Mouse (Mus musculus): Measurements from ENCODE around the gene Ttl. TPM values are rescaled to one million over a fixed set of nuclear protein-coding genes. Genes with fewer than 3 reads are reported as not detected.
A peak's percentile ranks its signal among the peaks of the same experiment; 100 is the strongest.

Ttl gene
- polyA plus RNA-seq (2015; fragmentation: Nextera tagmentation; extraction: Ambion mirVana) = 14.8 and 15.9 TPM in 2 replicates

GRCm38 (mm10) chr2:129065437-129066282 is at the start of gene Ttl:
TSS of gene Ttl (plus strand) at chr2:129065942.
- H3K4me3 ChIP-seq (replicated peaks) = peak within 1 kb of the TSS; percentile 89
- peak within 1 kb of the TSS; percentile 66 for H3K9ac ChIP-seq
- no peaks in the 10 kb centered on the region for H3K27me3 ChIP-seq
- peak; percentile 88 for ATAC-seq (ENCODE audit: insufficient number of reproducible peaks, low FRiP score, low TSS enrichment, low read depth)
- H3K4me2 ChIP-seq (replicated peaks) = peak within 1 kb of the TSS; percentile 73
- 2% methylated on average over 62 of the region's 62 CpGs for WGBS
- H3K9me3 ChIP-seq (replicated peaks) = no peaks in the 10 kb centered on the region
- peak within 1 kb of the TSS; percentile 78 for H3K27ac ChIP-seq (replicated peaks)
- H3K4me1 ChIP-seq = peaks cover 17% of the 10 kb centered on the region
- no peaks in the 10 kb centered on the region for H3K36me3 ChIP-seq

DNA sequence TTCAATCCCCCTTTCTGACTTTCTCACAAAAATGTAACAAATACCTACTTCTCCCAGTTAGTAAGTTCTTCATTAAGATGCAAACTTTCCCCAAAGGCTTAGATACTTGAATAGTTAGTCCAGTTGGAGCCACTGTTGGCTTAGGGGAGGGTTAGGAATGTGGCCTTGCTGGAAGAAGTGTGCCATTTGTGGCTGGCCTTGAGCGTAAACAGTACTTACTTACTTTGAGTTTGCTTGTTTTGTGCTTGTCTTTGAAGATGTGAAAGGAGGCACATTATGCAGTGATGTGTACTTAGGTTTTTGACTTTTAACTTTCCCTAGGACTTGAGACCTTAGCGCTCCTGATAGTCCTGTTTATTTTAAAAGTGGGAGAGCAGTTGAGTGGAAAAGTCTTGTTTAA is 45.6 kb upstream of the Ttl start:
- no peak overlapping the region for H3K4me2 ChIP-seq (replicated peaks)
- H3K27me3 ChIP-seq = no peaks in the 10 kb centered on the region
- H3K9me3 ChIP-seq (replicated peaks) = no peaks in the 10 kb centered on the region
- H3K36me3 ChIP-seq = no peaks in the 10 kb centered on the region
- 77% methylated on average over 2 of the region's 2 CpGs for WGBS
- H3K27ac ChIP-seq (replicated peaks) = no peak overlapping the region
- H3K4me1 ChIP-seq = no peaks in the 10 kb centered on the region
- H3K9ac ChIP-seq = no peak overlapping the region
- no peak for ATAC-seq (ENCODE audit: insufficient number of reproducible peaks, low FRiP score, low TSS enrichment, low read depth)
- H3K4me3 ChIP-seq (replicated peaks) = no peak overlapping the region

DNA sequence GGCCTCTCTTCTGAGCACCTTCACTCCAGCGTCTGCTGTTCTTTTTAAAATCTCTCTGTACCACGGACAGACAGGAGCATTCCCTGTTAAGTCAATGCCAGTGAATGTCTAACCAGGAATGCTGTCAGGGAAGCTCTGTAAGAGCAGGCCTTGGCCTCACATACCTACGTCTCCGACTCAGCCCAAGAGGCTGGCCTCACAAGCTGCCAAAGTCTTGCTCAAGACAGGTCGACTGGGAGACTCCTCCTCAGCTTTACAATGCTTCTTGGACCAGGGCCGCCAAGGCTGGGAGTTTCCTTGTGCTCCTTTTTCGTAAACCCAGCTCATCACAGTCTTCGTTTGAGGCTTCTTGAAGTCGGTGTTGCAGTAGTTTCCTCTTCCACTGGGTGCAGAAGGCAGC is 40.9 kb upstream of the Ttl start:
- 70% methylated on average over 9 of the region's 9 CpGs for WGBS
- no peak for ATAC-seq (ENCODE audit: insufficient number of reproducible peaks, low FRiP score, low TSS enrichment, low read depth)
- no peaks in the 10 kb centered on the region for H3K4me1 ChIP-seq
- H3K4me2 ChIP-seq (replicated peaks) = no peak overlapping the region
- H3K36me3 ChIP-seq = no peaks in the 10 kb centered on the region
- no peaks in the 10 kb centered on the region for H3K27me3 ChIP-seq
- H3K9me3 ChIP-seq (replicated peaks) = no peaks in the 10 kb centered on the region
- H3K4me3 ChIP-seq (replicated peaks) = no peak overlapping the region
- no peak overlapping the region for H3K9ac ChIP-seq
- H3K27ac ChIP-seq (replicated peaks) = no peak overlapping the region

- Histone ChIP-seq H3K27ac (replicated peaks) (no peak overlapping the region), H3K36me3 (no peaks in the 10 kb centered on the region), H3K9ac (no peak overlapping the region), H3K9me3 (replicated peaks) (no peaks in the 10 kb centered on the region), H3K4me1 (peaks cover 14% of the 10 kb centered on the region), H3K4me3 (replicated peaks) (no peak overlapping the region), H3K4me2 (replicated peaks) (no peak overlapping the region), H3K27me3 (peaks cover 41% of the 10 kb centered on the region)
- 77% methylated on average over 5 of the region's 5 CpGs for WGBS
- ATAC-seq (ENCODE audit: insufficient number of reproducible peaks, low FRiP score, low TSS enrichment, low read depth) = no peak
Measured at GRCm38 (mm10) chr2:129035381-129035780, 30.4 kb upstream of the Ttl start.

GRCm38 (mm10) chr2:129038426-129038936 is 27.3 kb upstream of the Ttl start:
- Histone ChIP-seq H3K4me2 (replicated peaks) (peak overlapping the region; percentile 87), H3K36me3 (no peaks in the 10 kb centered on the region), H3K9ac (peak overlapping the region; percentile 28; the same call in 1 of the 2 replicates), H3K27me3 (peaks cover 46% of the 10 kb centered on the region), H3K9me3 (replicated peaks) (no peaks in the 10 kb centered on the region), H3K4me1 (peaks cover 14% of the 10 kb centered on the region), H3K4me3 (replicated peaks) (peak overlapping the region; percentile 44), H3K27ac (replicated peaks) (no peak overlapping the region)
- no peak for ATAC-seq (ENCODE audit: insufficient number of reproducible peaks, low FRiP score, low TSS enrichment, low read depth)
- WGBS = 29% methylated on average over 15 of the region's 15 CpGs

GRCm38 (mm10) chr2:129038937-129039631 is 26.7 kb upstream of the Ttl start:
- WGBS = 2% methylated on average over 62 of the region's 62 CpGs
- Histone ChIP-seq H3K9me3 (replicated peaks) (no peaks in the 10 kb centered on the region), H3K36me3 (no peaks in the 10 kb centered on the region), H3K4me2 (replicated peaks) (peak overlapping the region; percentile 87), H3K27me3 (peaks cover 46% of the 10 kb centered on the region), H3K27ac (replicated peaks) (no peak overlapping the region), H3K4me1 (peaks cover 14% of the 10 kb centered on the region), H3K4me3 (replicated peaks) (peak overlapping the region; percentile 44), H3K9ac (peak overlapping the region; percentile 28; the same call in 1 of the 2 replicates)
- no peak for ATAC-seq (ENCODE audit: insufficient number of reproducible peaks, low FRiP score, low TSS enrichment, low read depth)

- Histone ChIP-seq H3K36me3 (no peaks in the 10 kb centered on the region), H3K27ac (replicated peaks) (no peak overlapping the region), H3K9ac (no peak overlapping the region), H3K4me3 (replicated peaks) (no peak overlapping the region), H3K4me2 (replicated peaks) (no peak overlapping the region), H3K9me3 (replicated peaks) (no peaks in the 10 kb centered on the region), H3K27me3 (peaks cover 46% of the 10 kb centered on the region), H3K4me1 (peaks cover 14% of the 10 kb centered on the region)
- 36% methylated on average over 6 of the region's 6 CpGs for WGBS
- ATAC-seq (ENCODE audit: insufficient number of reproducible peaks, low FRiP score, low TSS enrichment, low read depth) = no peak
Measured at GRCm38 (mm10) chr2:129040567-129040966, 25.2 kb upstream of the Ttl start.

- Histone ChIP-seq H3K9me3 (replicated peaks) (no peaks in the 10 kb centered on the region), H3K4me3 (replicated peaks) (no peak overlapping the region), H3K27ac (replicated peaks) (no peak overlapping the region), H3K9ac (no peak overlapping the region), H3K36me3 (no peaks in the 10 kb centered on the region), H3K27me3 (no peaks in the 10 kb centered on the region), H3K4me1 (no peaks in the 10 kb centered on the region), H3K4me2 (replicated peaks) (no peak overlapping the region)
- WGBS = 68% methylated on average over 6 of the region's 6 CpGs
- ATAC-seq (ENCODE audit: insufficient number of reproducible peaks, low FRiP score, low TSS enrichment, low read depth) = no peak
Measured at GRCm38 (mm10) chr2:129046172-129046845, 19.4 kb upstream of the Ttl start.

- ATAC-seq (ENCODE audit: insufficient number of reproducible peaks, low FRiP score, low TSS enrichment, low read depth) = no peak
Measured at GRCm38 (mm10) chr2:129046846-129047196, 18.9 kb upstream of the Ttl start.

GRCm38 (mm10) chr2:129047811-129048210 is 17.9 kb upstream of the Ttl start, which contains the start of gene Vinac1:
TSS of gene Vinac1 (minus strand) at chr2:129048172.
- Histone ChIP-seq H3K4me3 (replicated peaks) (no peak within 1 kb of the TSS), H3K4me1 (no peaks in the 10 kb centered on the region), H3K27me3 (no peaks in the 10 kb centered on the region), H3K9ac (no peak within 1 kb of the TSS), H3K9me3 (replicated peaks) (no peaks in the 10 kb centered on the region), H3K36me3 (no peaks in the 10 kb centered on the region), H3K27ac (replicated peaks) (no peak within 1 kb of the TSS), H3K4me2 (replicated peaks) (no peak within 1 kb of the TSS)
- WGBS = 79% methylated on average over 8 of the region's 8 CpGs
- no peak for ATAC-seq (ENCODE audit: insufficient number of reproducible peaks, low FRiP score, low TSS enrichment, low read depth)

More at GRCm38 (mm10) chr2:129046846-129047196, 18.9 kb upstream of the Ttl start:
- Histone ChIP-seq H3K4me2 (replicated peaks) (no peak overlapping the region), H3K27ac (replicated peaks) (no peak overlapping the region), H3K9ac (no peak overlapping the region), H3K36me3 (no peaks in the 10 kb centered on the region), H3K27me3 (no peaks in the 10 kb centered on the region), H3K4me3 (replicated peaks) (no peak overlapping the region), H3K4me1 (no peaks in the 10 kb centered on the region), H3K9me3 (replicated peaks) (no peaks in the 10 kb centered on the region)
- WGBS = 84% methylated on average over 4 of the region's 4 CpGs

GRCm38 (mm10) chr2:129052451-129052983 is 13.2 kb upstream of the Ttl start:
- 40% methylated on average over 4 of the region's 4 CpGs for WGBS
- no peak for ATAC-seq (ENCODE audit: insufficient number of reproducible peaks, low FRiP score, low TSS enrichment, low read depth)

More at GRCm38 (mm10) chr2:129052451-129052983, 13.2 kb upstream of the Ttl start:
- no peak overlapping the region for H3K9ac ChIP-seq
- no peak overlapping the region for H3K4me3 ChIP-seq (replicated peaks)
- no peaks in the 10 kb centered on the region for H3K9me3 ChIP-seq (replicated peaks)
- no peak overlapping the region for H3K27ac ChIP-seq (replicated peaks)
- H3K4me1 ChIP-seq = no peaks in the 10 kb centered on the region
- H3K27me3 ChIP-seq = no peaks in the 10 kb centered on the region
- H3K4me2 ChIP-seq (replicated peaks) = no peak overlapping the region
- no peaks in the 10 kb centered on the region for H3K36me3 ChIP-seq
